Comparison of ENCODE assay signal across 16 mouse cellular contexts in the genomic region with DNA sequence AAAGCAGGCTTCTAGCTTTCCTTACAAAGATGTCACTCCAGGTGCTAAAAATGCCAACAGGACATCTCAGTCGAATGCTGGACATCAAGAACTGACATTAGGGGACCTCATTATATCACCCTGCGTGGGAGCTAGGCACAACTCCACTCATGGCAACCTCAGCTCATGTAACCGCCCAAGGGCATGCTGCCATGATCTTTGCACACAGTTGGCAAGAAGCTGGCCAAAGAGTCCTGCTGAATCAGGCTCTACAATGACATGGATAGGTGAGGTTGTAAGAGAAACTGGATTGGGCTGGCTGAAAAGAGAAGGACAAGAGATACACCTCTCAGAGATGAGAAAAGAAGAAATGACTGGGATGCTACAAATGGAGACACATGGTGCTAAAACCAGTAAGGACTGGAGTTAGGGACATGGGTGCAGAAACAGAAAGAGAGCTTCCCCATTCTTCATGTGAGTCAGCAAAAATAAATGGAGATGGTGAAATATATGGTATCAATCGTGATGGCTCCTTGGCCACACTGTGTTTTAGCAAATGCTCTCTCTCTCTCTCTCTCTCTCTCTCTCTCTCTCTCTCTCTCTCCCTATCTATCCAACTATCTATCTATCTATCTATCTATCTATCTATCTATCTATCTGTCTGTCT. TPM values are rescaled to one million over a fixed set of nuclear protein-coding genes. Genes with fewer than 3 reads are reported as not detected.
DNase-seq lines count a peak whose midpoint lies in the region; ATAC-seq and TF ChIP-seq lines count a peak whose summit lies in the region.
"Had no signal": no experiment of that assay in that cellular context is flagged by ENCODE, and none has a peak within 500 bp of the region (broad histone marks: within the 10 kb centered on the region; RNA-seq: fewer than 3 reads in every experiment).

No protein-coding gene starts in this region.

- no peaks in the 10 kb centered on the region for H3K9me3 ChIP-seq in kidney, embryonic 15.5 days (replicated peaks)
- H3K9me3 ChIP-seq in neural tube, embryonic 15.5 days (replicated peaks): no peaks in the 10 kb centered on the region
- H3K9me3 ChIP-seq: forebrain, embryonic 15.5 days; hindbrain, embryonic 10.5 days; lung, embryonic 15.5 days; midbrain, embryonic 13.5 days had no signal

- no peak overlapping the region for H3K27ac ChIP-seq in kidney, embryonic 15.5 days
- peak overlapping the region; percentile 4; the same call in 1 of the 2 replicates for H3K27ac ChIP-seq in gastrocnemius, adult 2 months
- H3K27ac ChIP-seq in neural tube, embryonic 15.5 days (replicated peaks): no peak overlapping the region
- H3K27ac ChIP-seq: embryonic facial prominence, embryonic 13.5 days; forebrain, embryonic 15.5 days; hindbrain, embryonic 10.5 days; lung, embryonic 15.5 days; midbrain, embryonic 13.5 days; stomach, postnatal 0 days had no signal

- 76% methylated on average over 4 of the region's 4 CpGs for WGBS in kidney, embryonic 15.5 days
- 82% methylated on average over 4 of the region's 4 CpGs for WGBS in neural tube, embryonic 15.5 days

- no peak overlapping the region for H3K4me2 ChIP-seq in kidney, embryonic 15.5 days
- no peak overlapping the region for H3K4me2 ChIP-seq in neural tube, embryonic 15.5 days
- H3K4me2 ChIP-seq: embryonic facial prominence, embryonic 13.5 days; forebrain, embryonic 15.5 days; lung, embryonic 15.5 days; midbrain, embryonic 13.5 days had no signal

- H3K9ac ChIP-seq in kidney, embryonic 15.5 days: no peak overlapping the region
- no peak overlapping the region for H3K9ac ChIP-seq in neural tube, embryonic 15.5 days (replicated peaks)
- H3K9ac ChIP-seq: embryonic facial prominence, embryonic 13.5 days; forebrain, embryonic 15.5 days; lung, embryonic 15.5 days; midbrain, embryonic 13.5 days had no signal

- peaks cover 7% of the 10 kb centered on the region; the same call in 1 of the 2 replicates for H3K36me3 ChIP-seq in kidney, embryonic 15.5 days
- H3K36me3 ChIP-seq in neural tube, embryonic 15.5 days: no peaks in the 10 kb centered on the region
- H3K36me3 ChIP-seq: forebrain, embryonic 15.5 days; lung, embryonic 15.5 days; midbrain, embryonic 13.5 days had no signal

- DNase-seq in kidney, adult 8-10 months: peak; percentile 70 to 81
- peak; percentile 70 for DNase-seq in gastrocnemius, adult 2 months
- DNase-seq in heart, postnatal 10 days: peak; percentile 85
- no peak for DNase-seq in retina, embryonic 14.5 days (ENCODE audit: low spot score)
- DNase-seq: cerebellum, adult 8-10 months; right cerebral cortex, postnatal 25 days had no signal

- H3K4me3 ChIP-seq in kidney, embryonic 15.5 days (replicated peaks): no peak overlapping the region
- no peak overlapping the region for H3K4me3 ChIP-seq in gastrocnemius, adult 2 months
- H3K4me3 ChIP-seq in neural tube, embryonic 15.5 days (replicated peaks): no peak overlapping the region
- H3K4me3 ChIP-seq: embryonic facial prominence, embryonic 13.5 days; forebrain, embryonic 15.5 days; hindbrain, embryonic 10.5 days; lung, embryonic 15.5 days; midbrain, embryonic 13.5 days had no signal

- no peaks in the 10 kb centered on the region for H3K4me1 ChIP-seq in kidney, embryonic 15.5 days
- no peaks in the 10 kb centered on the region for H3K4me1 ChIP-seq in neural tube, embryonic 15.5 days
- H3K4me1 ChIP-seq: embryonic facial prominence, embryonic 13.5 days; forebrain, embryonic 15.5 days; hindbrain, embryonic 10.5 days; lung, embryonic 15.5 days; midbrain, embryonic 13.5 days had no signal

- intact Hi-C loops in gastrocnemius, adult 2 months (cut with DNase I): no loop called here
- intact Hi-C loops in heart, postnatal 10 days (cut with DNase I): loop anchor here (5.0 kb wide), 1 partner anchor 294 kb away; a partner anchor contains a TSS

- no peak for TF ChIP-seq CTCF in gastrocnemius, adult 2 months (IDR thresholded peaks at IDR 0.05)

- no peak for ATAC-seq in kidney, embryonic 15.5 days (replicated peaks; ENCODE audit: low FRiP score)
- ATAC-seq in megakaryocyte-erythroid progenitor cell, adult 5-6 weeks (replicated peaks; ENCODE audit: low FRiP score, low TSS enrichment, poor library complexity, severe bottlenecking): peak; percentile 50; the same call in 1 of the 2 replicates
- no peak for ATAC-seq in neural tube, embryonic 15.5 days (ENCODE audit: low FRiP score)
- ATAC-seq: activated CD4-positive, CD25-positive, alpha-beta regulatory T cell, adult 4 months; forebrain, embryonic 15.5 days; midbrain, embryonic 13.5 days had no signal

- H3K27me3 ChIP-seq in kidney, embryonic 15.5 days: no peaks in the 10 kb centered on the region
- no peaks in the 10 kb centered on the region for H3K27me3 ChIP-seq in neural tube, embryonic 15.5 days (replicated peaks)
- H3K27me3 ChIP-seq: embryonic facial prominence, embryonic 13.5 days; forebrain, embryonic 15.5 days; lung, embryonic 15.5 days; midbrain, embryonic 13.5 days had no signal

RNA-seq across cellular contexts. Expression of a gene that starts 10.4 kb away (rescaled TPM):
- 17.4 and 18.2 TPM in 2 replicates for polyA plus RNA-seq in kidney, embryonic 15.5 days (2015; fragmentation: Nextera tagmentation; extraction: Ambion mirVana)
- 10 to 100 TPM; 18.4 to 37.6 TPM for total RNA-seq in gastrocnemius, adult 2 months (2021)
- total RNA-seq in heart, postnatal 10 days (2021): 10 to 100 TPM; 58.9 to 62.5 TPM
- total RNA-seq in megakaryocyte-erythroid progenitor cell, adult 5-6 weeks (2014; fragmentation: Nextera tagmentation): 23.5 and 24.3 TPM in 2 replicates
- 6.7 and 28.6 TPM in 2 replicates for total RNA-seq in megakaryocyte-erythroid progenitor cell, adult 5-6 weeks (2017)
- 4.1 and 7.7 TPM in 2 replicates for polyA plus RNA-seq in neural tube, embryonic 15.5 days (2015; fragmentation: Nextera tagmentation; extraction: Ambion mirVana)
